Mouse (Mus musculus) cerebellum, adult 2 months (tissue): ENCODE data around the gene Nxph3. TPM values are rescaled to one million over a fixed set of nuclear protein-coding genes. Genes with fewer than 3 reads are reported as not detected.

ENCODE experiments used
- DNase-seq, 2 experiments: peaks; one replicate each; pipeline ENCODE4 v3.0.0; 2021
- H3K27ac ChIP-seq: fragments of 200-500 bp; 2 replicates; pipeline ENCODE4 v1.5.1; 2012; ENCODE audit warnings: low read length, control low read depth, inconsistent platforms; ENCODE audit not compliant: insufficient read depth
- H3K27me3 ChIP-seq: fragments of 200-500 bp; 2 replicates; pipeline ENCODE4 v1.6.1; 2012; ENCODE audit warnings: inconsistent platforms, mild to moderate bottlenecking, low read length, moderate library complexity; ENCODE audit not compliant: control insufficient read depth, insufficient read depth
- H3K4me1 ChIP-seq: fragments of 200-500 bp; 2 replicates; pipeline ENCODE4 v1.6.1; 2011; ENCODE audit warnings: low read length; ENCODE audit not compliant: control insufficient read depth, insufficient read depth
- H3K4me3 ChIP-seq: fragments of 200-500 bp; replicated peaks from 2 replicates; pipeline ENCODE3; 2011; ENCODE audit warnings: mild to moderate bottlenecking, low read depth, low read length, control low read depth; ENCODE audit not compliant: insufficient read depth
- CTCF ChIP-seq: fragments of 200-500 bp; IDR thresholded peaks from 2 replicates; pipeline ENCODE4 v1.5.1; 2011; ENCODE audit warnings: low read depth, mild to moderate bottlenecking, control low read depth, low read length, moderate library complexity, borderline replicate concordance; ENCODE audit not compliant: insufficient read depth
- POLR2A ChIP-seq: fragments of 200-500 bp; IDR thresholded peaks from 2 replicates; pipeline ENCODE4 v1.6.1; 2011; ENCODE audit warnings: low read length, control low read depth, borderline replicate concordance; ENCODE audit not compliant: insufficient read depth
- WGBS: fragments of 180-500 bp; shearing (Covaris S2); methylation state at CpG from one replicate; pipeline ENCODE4 v1.1.7; 2018; 5-methylcytosine and 5-hydroxymethylcytosine counted together
- polyA plus RNA-seq: library from polyadenylated mRNA; depleted of rRNA; stranded (reverse); fragments of >200 nt; gene quantifications from 2 replicates; pipeline ENCODE4 v1.2.3, GENCODE M21; 2012

The Nxph3 gene
- polyA plus RNA-seq, 1 experiment, result 19.9 TPM

- Histone ChIP-seq H3K27ac (peak overlapping the region; percentile 18; the same call in 1 of the 2 replicates), H3K4me1 (peaks cover 19% of the 10 kb centered on the region), H3K27me3 (no peaks in the 10 kb centered on the region), H3K4me3 (no peak overlapping the region)
- no peak for TF ChIP-seq POLR2A
- no peak for TF ChIP-seq CTCF
- 51% methylated on average over 17 of the region's 17 CpGs for WGBS
- peak in 1 of 2 experiments; percentile 28 for DNase-seq
Observed at GRCm38 (mm10) chr11:95515376-95516323, 1.3 kb upstream of the Nxph3 start.

- H3K27me3 ChIP-seq, result no peaks in the 10 kb centered on the region
- peaks cover 19% of the 10 kb centered on the region for H3K4me1 ChIP-seq
- WGBS, result under 1% methylated on average over 66 of the region's 66 CpGs
- H3K27ac ChIP-seq, result peak overlapping the region; percentile 37
- TF ChIP-seq POLR2A (no peak), CTCF (no peak)
- peak; percentile 43 to 62 for DNase-seq
- peak overlapping the region; percentile 64 for H3K4me3 ChIP-seq
Observed at GRCm38 (mm10) chr11:95513461-95514297, 691 bp downstream of the Nxph3 start.

- H3K4me1 ChIP-seq, result peaks cover 19% of the 10 kb centered on the region
- peak in 1 of 2 experiments; percentile 22 for DNase-seq
- no peaks in the 10 kb centered on the region for H3K27me3 ChIP-seq
- H3K4me3 ChIP-seq, result peak overlapping the region; percentile 64
- peak overlapping the region; percentile 42 for H3K27ac ChIP-seq
- TF ChIP-seq CTCF, result no peak
- no peak for TF ChIP-seq POLR2A
- WGBS, result 41% methylated on average over 6 of the region's 6 CpGs
Observed at GRCm38 (mm10) chr11:95512383-95512782, 2.0 kb downstream of the Nxph3 start.

- Histone ChIP-seq H3K27ac (no peak overlapping the region), H3K27me3 (no peaks in the 10 kb centered on the region), H3K4me1 (peaks cover 21% of the 10 kb centered on the region), H3K4me3 (no peak overlapping the region)
- TF ChIP-seq POLR2A, result no peak
- no peak for TF ChIP-seq CTCF
- DNase-seq, result no peak
- 97% methylated on average over 1 of the region's 1 CpGs for WGBS
Observed at GRCm38 (mm10) chr11:95511919-95512318, 2.5 kb downstream of the Nxph3 start.

- H3K27me3 ChIP-seq, result no peaks in the 10 kb centered on the region
- H3K4me3 ChIP-seq, result no peak overlapping the region
- H3K4me1 ChIP-seq, result peaks cover 12% of the 10 kb centered on the region
- 88% methylated on average over 12 of the region's 12 CpGs for WGBS
- no peak overlapping the region for H3K27ac ChIP-seq
- no peak for TF ChIP-seq CTCF
- no peak for TF ChIP-seq POLR2A
- DNase-seq, result no peak
Observed at GRCm38 (mm10) chr11:95510631-95511030, 3.7 kb downstream of the Nxph3 start.

- peaks cover 14% of the 10 kb centered on the region for H3K4me1 ChIP-seq
- H3K27me3 ChIP-seq, result no peaks in the 10 kb centered on the region
- no peak overlapping the region for H3K27ac ChIP-seq
- no peak overlapping the region for H3K4me3 ChIP-seq
- 51% methylated on average over 6 of the region's 6 CpGs for WGBS
- peak; percentile 48; the same call in 1 of the 2 replicates for TF ChIP-seq CTCF
- no peak for TF ChIP-seq POLR2A
- peak in 1 of 2 experiments; percentile 30 for DNase-seq
Observed at GRCm38 (mm10) chr11:95509126-95509717, 5.1 kb downstream of the Nxph3 start.

- Histone ChIP-seq H3K4me1 (peaks cover 23% of the 10 kb centered on the region), H3K27me3 (no peaks in the 10 kb centered on the region), H3K27ac (no peak overlapping the region), H3K4me3 (no peak overlapping the region)
- WGBS, result 55% methylated on average over 13 of the region's 13 CpGs
- no peak for TF ChIP-seq POLR2A
- no peak for TF ChIP-seq CTCF
- DNase-seq, result no peak
Observed at GRCm38 (mm10) chr11:95508211-95508926, 6.0 kb downstream of the Nxph3 start.
